Mouse (Mus musculus) embryonic facial prominence, embryonic 13.5 days (tissue): ENCODE results near the gene Wwox. TPM values are rescaled to one million over a fixed set of nuclear protein-coding genes. Genes with fewer than 3 reads are reported as not detected.

Source experiments
- ATAC-seq: fragments of 200-750 bp; cut with Nextera tagmentation; 2 replicates; pipeline ENCODE4 v1.8.0; 2017; ENCODE audit warnings: low read depth; ENCODE audit not compliant: insufficient number of reproducible peaks, insufficient read depth, low FRiP score, low TSS enrichment
- H3K27ac ChIP-seq: fragments of 300-500 bp; sonication (generic); 2 replicates; pipeline ENCODE4 v1.5.1; 2015; ENCODE audit warnings: moderate library complexity, mild to moderate bottlenecking, inconsistent platforms
- H3K27me3 ChIP-seq: fragments of 300-500 bp; sonication (generic); 2 replicates; pipeline ENCODE4 v1.6.1; 2015; ENCODE audit warnings: mild to moderate bottlenecking, inconsistent platforms
- H3K36me3 ChIP-seq: fragments of 300-500 bp; sonication (generic); 2 replicates; pipeline ENCODE4 v1.6.1; 2015; ENCODE audit warnings: mild to moderate bottlenecking, inconsistent platforms
- H3K4me1 ChIP-seq: fragments of 300-500 bp; sonication (generic); 2 replicates; pipeline ENCODE4 v1.6.1; 2015; ENCODE audit warnings: inconsistent platforms
- H3K4me2 ChIP-seq: fragments of 300-500 bp; sonication (generic); 2 replicates; pipeline ENCODE4 v1.6.1; 2015; ENCODE audit warnings: moderate library complexity, mild to moderate bottlenecking, inconsistent platforms
- H3K4me3 ChIP-seq: fragments of 300-500 bp; sonication (generic); 2 replicates; pipeline ENCODE4 v1.5.1; 2015; ENCODE audit warnings: mild to moderate bottlenecking, inconsistent platforms
- H3K9ac ChIP-seq: fragments of 300-500 bp; sonication (generic); 2 replicates; pipeline ENCODE4 v1.6.1; 2015; ENCODE audit warnings: mild to moderate bottlenecking, inconsistent platforms
- H3K9me3 ChIP-seq: fragments of 300-500 bp; sonication (generic); 2 replicates; pipeline ENCODE4 v1.6.1; 2016; ENCODE audit warnings: inconsistent platforms
- WGBS: fragments of 180-500 bp; shearing (Covaris S2); methylation state at CpG from one replicate; pipeline ENCODE4 v1.1.7; 2015; ENCODE audit warnings: mixed read lengths; 5-methylcytosine and 5-hydroxymethylcytosine counted together
- polyA plus RNA-seq: library from polyadenylated mRNA; unstranded; fragments of >200 nt; fragmentation: Nextera tagmentation; extraction: Ambion mirVana; gene quantifications from 2 replicates; pipeline ENCODE4 v1.2.1, GENCODE M21; 2015

Gene Wwox
- polyA plus RNA-seq, 1 experiment from 2014 or later, result 11.5 TPM

DNA sequence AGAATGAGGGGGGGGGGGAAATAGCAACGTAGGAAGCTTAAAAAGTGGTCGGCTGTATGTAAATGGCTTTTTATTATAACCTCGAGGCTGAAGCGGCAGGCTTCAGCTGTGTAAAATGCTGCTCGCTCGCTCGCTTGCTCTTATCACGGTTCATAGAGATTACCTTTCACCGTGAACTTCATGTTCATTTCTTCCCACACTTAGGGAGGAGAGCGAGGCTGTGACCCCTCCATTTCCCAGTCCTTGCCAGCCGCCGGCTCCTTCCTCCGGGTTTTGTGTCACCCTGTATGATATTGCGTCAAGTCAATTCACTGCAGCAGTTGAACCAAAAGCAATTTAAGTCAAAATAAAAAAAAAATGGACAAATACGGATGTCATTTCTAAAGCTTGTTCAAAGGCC is 580.2 kb downstream of the Wwox start:
- Histone ChIP-seq H3K4me1 (no peaks in the 10 kb centered on the region), H3K9ac (no peak overlapping the region), H3K27me3 (no peaks in the 10 kb centered on the region), H3K4me2 (no peak overlapping the region), H3K36me3 (no peaks in the 10 kb centered on the region), H3K27ac (no peak overlapping the region), H3K4me3 (no peak overlapping the region), H3K9me3 (no peaks in the 10 kb centered on the region)
- WGBS, result 63% methylated on average over 15 of the region's 15 CpGs
- no peak for ATAC-seq

DNA sequence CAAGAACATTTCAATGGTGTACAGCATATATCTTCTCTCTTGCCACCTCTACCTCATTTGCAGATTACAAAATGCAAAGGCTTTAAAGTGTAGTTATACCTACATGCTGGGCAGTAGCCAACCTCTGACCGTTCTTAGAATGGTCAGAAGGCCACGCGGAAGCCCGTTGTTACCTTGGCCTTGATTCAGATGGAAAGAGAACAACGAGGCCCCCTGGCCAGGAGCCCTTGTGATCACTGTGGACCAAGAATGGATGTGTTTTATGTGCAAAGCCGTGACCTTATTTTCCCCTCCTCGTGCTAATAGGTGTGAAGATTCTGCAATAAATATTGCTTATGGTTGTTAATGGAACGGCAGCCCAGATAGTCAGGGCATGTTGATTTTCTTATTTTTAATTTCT is 582.3 kb downstream of the Wwox start:
- Histone ChIP-seq H3K4me3 (no peak overlapping the region), H3K4me1 (peaks cover 8% of the 10 kb centered on the region; the same call in 1 of the 2 replicates), H3K9me3 (no peaks in the 10 kb centered on the region), H3K27me3 (no peaks in the 10 kb centered on the region), H3K27ac (no peak overlapping the region), H3K9ac (no peak overlapping the region), H3K36me3 (no peaks in the 10 kb centered on the region), H3K4me2 (no peak overlapping the region)
- no peak for ATAC-seq
- WGBS, result 87% methylated on average over 8 of the region's 8 CpGs

DNA sequence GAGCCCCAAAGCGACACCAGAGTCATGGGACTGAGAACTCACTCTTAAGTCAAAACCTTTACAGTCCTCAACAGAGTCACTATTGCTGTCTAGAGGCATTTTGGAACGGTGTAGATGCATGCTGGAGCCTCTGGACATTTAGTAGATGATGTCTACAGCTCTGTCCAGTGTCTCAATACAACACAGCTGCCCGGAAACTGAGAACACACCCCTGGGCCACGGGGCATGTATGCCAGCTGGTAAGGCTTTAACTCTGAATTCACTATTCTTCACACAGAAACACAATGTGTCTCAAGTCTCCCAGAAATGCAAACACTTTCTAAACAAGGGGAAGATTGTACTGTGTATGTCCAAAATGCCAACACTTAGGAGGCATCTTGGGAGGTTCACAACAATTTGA is 584.6 kb downstream of the Wwox start:
- no peak overlapping the region for H3K4me2 ChIP-seq
- H3K9me3 ChIP-seq, result no peaks in the 10 kb centered on the region
- H3K27me3 ChIP-seq, result no peaks in the 10 kb centered on the region
- no peak overlapping the region for H3K27ac ChIP-seq
- ATAC-seq, result no peak
- WGBS, result 76% methylated on average over 4 of the region's 4 CpGs
- H3K36me3 ChIP-seq, result no peaks in the 10 kb centered on the region
- no peak overlapping the region for H3K9ac ChIP-seq
- H3K4me3 ChIP-seq, result no peak overlapping the region
- peaks cover 8% of the 10 kb centered on the region; the same call in 1 of the 2 replicates for H3K4me1 ChIP-seq

DNA sequence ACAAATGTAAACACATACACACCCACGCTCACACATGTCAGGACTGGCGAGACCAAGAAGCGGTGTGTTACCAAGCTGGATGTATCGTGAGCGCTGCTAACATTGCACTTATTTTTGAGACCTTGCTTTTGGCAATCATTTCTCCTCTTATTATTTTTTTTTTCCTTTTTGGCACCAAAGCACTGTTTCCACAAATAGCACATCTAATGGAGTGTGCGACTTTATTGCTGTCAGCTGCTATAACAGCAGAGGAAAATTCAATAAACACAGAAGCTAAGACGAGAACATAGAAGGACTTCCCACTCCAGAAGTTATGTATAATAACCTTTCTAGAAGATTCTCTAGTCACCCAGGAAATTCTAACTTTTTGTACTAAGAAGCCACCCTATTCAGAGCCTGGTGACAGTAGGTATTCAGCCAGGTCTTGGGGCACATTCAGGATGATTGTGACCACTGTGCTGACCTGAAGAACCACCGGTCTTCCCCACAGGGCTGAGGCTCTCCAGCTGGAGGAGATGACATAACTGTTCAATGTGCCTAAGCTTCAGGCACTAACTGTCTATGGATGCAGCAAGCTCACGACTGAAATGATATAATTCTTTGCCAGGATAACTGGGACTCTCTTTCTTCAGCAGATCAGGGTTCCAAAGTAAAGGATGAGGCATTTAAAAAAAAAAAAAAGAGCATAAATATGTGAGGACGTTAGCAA is 586.1 kb downstream of the Wwox start:
- no peaks in the 10 kb centered on the region for H3K36me3 ChIP-seq
- H3K9me3 ChIP-seq, result no peaks in the 10 kb centered on the region
- no peak overlapping the region for H3K4me3 ChIP-seq
- H3K4me1 ChIP-seq, result peaks cover 8% of the 10 kb centered on the region; the same call in 1 of the 2 replicates
- no peaks in the 10 kb centered on the region for H3K27me3 ChIP-seq
- H3K4me2 ChIP-seq, result no peak overlapping the region
- H3K9ac ChIP-seq, result no peak overlapping the region
- WGBS, result 67% methylated on average over 10 of the region's 10 CpGs
- no peak overlapping the region for H3K27ac ChIP-seq
- ATAC-seq, result no peak

DNA sequence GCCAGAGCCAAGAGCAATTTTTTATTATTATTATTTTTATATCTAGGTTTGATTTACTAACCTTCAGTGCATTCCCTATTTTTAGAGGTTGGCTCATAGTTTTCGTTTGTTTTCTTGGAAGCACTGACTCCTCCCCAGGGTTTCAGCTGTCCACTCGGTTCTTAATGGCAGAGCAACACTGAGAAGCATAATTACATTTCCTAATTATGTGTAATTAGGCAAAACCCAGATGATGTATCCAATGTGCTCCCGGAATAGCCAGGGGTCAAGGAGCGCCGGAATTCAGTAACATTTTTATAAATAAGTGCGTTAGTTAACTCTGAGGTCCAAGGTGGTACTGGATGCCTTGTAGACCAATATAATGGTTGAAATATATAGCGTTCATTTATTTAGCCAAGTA is 586.7 kb downstream of the Wwox start:
- H3K4me2 ChIP-seq, result no peak overlapping the region
- H3K27me3 ChIP-seq, result no peaks in the 10 kb centered on the region
- H3K36me3 ChIP-seq, result no peaks in the 10 kb centered on the region
- H3K27ac ChIP-seq, result no peak overlapping the region
- H3K4me1 ChIP-seq, result peaks cover 8% of the 10 kb centered on the region; the same call in 1 of the 2 replicates
- no peaks in the 10 kb centered on the region for H3K9me3 ChIP-seq
- H3K4me3 ChIP-seq, result no peak overlapping the region
- 39% methylated on average over 7 of the region's 7 CpGs for WGBS
- no peak for ATAC-seq
- H3K9ac ChIP-seq, result no peak overlapping the region

DNA sequence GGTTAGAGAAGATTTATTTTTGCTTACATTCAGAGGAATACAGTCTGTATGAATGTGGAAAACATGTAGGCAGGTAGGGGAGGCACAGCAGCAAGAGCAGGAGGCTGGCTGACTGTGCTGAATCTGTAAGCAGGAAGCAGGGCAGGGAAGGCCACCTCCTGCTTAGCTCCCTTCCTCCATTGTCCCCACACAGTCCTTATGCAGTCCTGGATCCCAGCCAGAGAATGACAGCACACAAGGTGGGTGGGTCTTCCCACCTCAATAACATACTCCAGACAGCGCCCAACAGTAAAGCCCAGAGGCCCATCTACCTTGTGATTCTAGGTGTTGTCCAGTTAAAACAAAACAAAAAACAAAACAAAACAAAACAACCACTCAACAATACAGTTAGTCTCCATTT is 593.7 kb downstream of the Wwox start:
- Histone ChIP-seq H3K4me3 (no peak overlapping the region), H3K4me2 (no peak overlapping the region), H3K9ac (no peak overlapping the region), H3K36me3 (no peaks in the 10 kb centered on the region), H3K9me3 (no peaks in the 10 kb centered on the region), H3K27ac (no peak overlapping the region), H3K4me1 (peaks cover 6% of the 10 kb centered on the region; the same call in 1 of the 2 replicates), H3K27me3 (no peaks in the 10 kb centered on the region)
- no peak for ATAC-seq
- WGBS, result 61% methylated on average over 1 of the region's 1 CpGs

DNA sequence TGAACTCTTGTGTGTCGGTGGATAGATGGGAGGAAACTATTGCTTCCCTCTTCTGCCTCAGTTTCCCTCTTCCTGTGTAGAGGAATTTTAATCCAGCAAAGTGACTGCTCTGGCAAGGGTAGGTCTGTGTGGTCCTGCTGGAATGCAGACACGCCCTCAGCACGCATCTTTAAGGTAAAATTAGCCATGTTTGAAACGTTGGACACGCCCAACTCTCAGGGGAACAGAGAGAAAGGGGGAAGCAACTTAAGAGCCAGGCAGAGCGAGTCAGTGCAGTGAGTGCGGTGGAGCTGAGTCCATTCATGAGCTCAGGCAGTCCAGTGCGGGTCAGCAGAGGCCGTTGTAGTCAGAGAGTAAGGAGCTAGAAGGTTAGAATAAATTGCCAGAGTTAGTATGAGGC is 596.6 kb downstream of the Wwox start:
- 68% methylated on average over 9 of the region's 9 CpGs for WGBS
- Histone ChIP-seq H3K9ac (no peak overlapping the region), H3K4me1 (peaks cover 10% of the 10 kb centered on the region; the same call in 1 of the 2 replicates), H3K9me3 (no peaks in the 10 kb centered on the region), H3K4me3 (no peak overlapping the region), H3K27ac (no peak overlapping the region), H3K27me3 (no peaks in the 10 kb centered on the region), H3K36me3 (no peaks in the 10 kb centered on the region), H3K4me2 (no peak overlapping the region)
- no peak for ATAC-seq

DNA sequence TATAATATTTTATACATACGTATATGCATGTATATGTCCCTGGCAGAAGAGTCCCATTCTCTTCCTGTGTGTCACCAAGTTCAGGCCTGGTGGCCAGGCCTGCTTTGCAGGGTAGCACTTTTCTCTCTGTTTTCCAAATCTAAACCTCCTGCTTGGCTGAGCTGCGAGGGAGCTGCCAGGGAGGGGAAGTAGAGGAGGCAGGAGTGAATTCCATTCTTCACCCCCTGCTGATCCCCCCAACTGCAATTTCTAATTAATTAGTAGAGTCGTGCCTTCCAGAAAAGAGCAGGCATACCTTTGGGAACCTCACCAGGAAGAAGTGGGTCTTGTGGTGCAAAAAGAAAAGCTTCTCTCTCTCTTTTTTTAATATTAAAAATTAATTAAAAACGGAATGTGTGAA is 599.0 kb downstream of the Wwox start:
- Histone ChIP-seq H3K4me1 (peaks cover 10% of the 10 kb centered on the region; the same call in 1 of the 2 replicates), H3K9ac (no peak overlapping the region), H3K9me3 (no peaks in the 10 kb centered on the region), H3K4me3 (no peak overlapping the region), H3K27ac (no peak overlapping the region), H3K36me3 (no peaks in the 10 kb centered on the region), H3K4me2 (no peak overlapping the region), H3K27me3 (no peaks in the 10 kb centered on the region)
- 22% methylated on average over 4 of the region's 4 CpGs for WGBS
- ATAC-seq, result no peak

DNA sequence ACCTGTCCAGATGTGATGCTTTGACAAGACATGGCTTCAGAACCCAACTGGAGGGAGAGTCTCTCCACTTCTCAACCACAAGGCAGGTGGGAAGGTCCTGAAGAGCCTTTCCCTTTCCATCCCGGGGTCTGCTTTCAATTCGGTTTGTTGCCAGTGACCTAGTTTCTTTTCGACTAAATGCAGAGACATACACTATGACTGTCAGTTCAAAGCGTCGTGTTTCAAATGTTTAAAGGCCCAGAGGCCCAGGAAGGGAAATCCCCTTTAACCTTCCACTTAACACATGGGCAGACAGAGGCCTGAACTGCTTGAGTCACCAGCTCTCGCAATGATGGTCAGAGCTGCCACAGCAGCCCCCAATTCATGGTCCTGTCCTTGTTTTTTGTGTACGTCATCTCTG is 606.3 kb downstream of the Wwox start:
- Histone ChIP-seq H3K27me3 (no peaks in the 10 kb centered on the region), H3K4me3 (no peak overlapping the region), H3K36me3 (no peaks in the 10 kb centered on the region), H3K27ac (no peak overlapping the region), H3K9me3 (no peaks in the 10 kb centered on the region), H3K4me2 (no peak overlapping the region), H3K9ac (no peak overlapping the region), H3K4me1 (peaks cover 13% of the 10 kb centered on the region)
- 36% methylated on average over 7 of the region's 7 CpGs for WGBS
- ATAC-seq, result no peak

DNA sequence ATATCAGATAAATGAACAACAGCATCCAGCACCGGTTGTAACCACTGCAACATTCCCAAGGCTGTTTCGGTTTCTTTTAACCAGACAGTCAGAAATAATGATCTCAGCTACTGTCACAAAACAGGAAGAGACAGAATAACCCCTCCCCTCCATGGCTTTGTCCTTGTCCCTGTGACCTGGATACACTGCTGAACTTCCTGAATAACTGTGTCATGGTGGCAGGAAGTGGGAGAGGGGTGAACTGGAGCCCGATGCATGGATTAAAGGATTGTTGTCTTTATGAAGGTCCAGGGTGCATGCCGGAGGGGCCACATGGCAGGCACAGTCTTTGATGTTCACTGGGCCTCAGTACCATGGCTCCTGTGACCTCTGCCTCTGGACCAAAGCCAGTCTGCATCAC is 607.0 kb downstream of the Wwox start:
- no peaks in the 10 kb centered on the region for H3K27me3 ChIP-seq
- no peak overlapping the region for H3K27ac ChIP-seq
- 44% methylated on average over 4 of the region's 4 CpGs for WGBS
- no peak for ATAC-seq
- no peak overlapping the region for H3K4me3 ChIP-seq
- H3K36me3 ChIP-seq, result no peaks in the 10 kb centered on the region
- no peak overlapping the region for H3K9ac ChIP-seq
- H3K4me1 ChIP-seq, result peaks cover 13% of the 10 kb centered on the region
- H3K4me2 ChIP-seq, result no peak overlapping the region
- H3K9me3 ChIP-seq, result no peaks in the 10 kb centered on the region

DNA sequence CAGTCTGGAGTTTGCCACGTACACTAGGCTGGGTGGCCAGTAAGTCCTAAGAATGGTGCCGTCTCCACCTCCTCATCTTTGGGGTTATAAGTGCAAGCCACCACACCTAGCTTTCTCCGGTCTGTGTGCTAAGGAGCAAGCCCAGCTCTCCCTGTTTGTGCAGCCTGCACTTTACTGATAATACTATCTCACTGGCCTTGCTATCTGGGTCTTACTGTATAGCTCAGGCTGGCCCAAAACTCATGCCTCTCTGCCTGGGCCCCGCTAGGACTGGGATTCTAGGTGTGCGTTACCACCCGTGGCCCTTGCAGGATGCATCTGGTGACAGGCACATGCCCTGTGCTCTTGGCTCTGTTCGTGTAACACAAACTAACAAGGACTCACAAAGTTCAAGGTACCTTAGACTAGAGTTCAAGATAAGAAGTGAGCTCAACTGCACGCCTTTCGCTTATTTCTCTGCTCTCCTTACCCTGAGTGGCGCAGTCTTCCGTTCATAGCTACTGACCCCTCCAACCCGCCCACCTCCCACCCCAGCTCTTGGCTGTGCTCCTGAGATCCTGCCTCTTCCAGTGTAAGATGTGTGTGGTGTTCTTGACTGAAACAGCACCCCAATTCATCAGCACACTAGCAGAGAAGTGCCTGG is 618.9 kb downstream of the Wwox start:
- Histone ChIP-seq H3K4me1 (peaks cover 11% of the 10 kb centered on the region), H3K27me3 (no peaks in the 10 kb centered on the region), H3K27ac (peak overlapping the region; percentile 73), H3K4me3 (no peak overlapping the region), H3K9me3 (no peaks in the 10 kb centered on the region), H3K4me2 (no peak overlapping the region), H3K36me3 (no peaks in the 10 kb centered on the region), H3K9ac (no peak overlapping the region)
- ATAC-seq, result no peak
- 80% methylated on average over 12 of the region's 12 CpGs for WGBS

DNA sequence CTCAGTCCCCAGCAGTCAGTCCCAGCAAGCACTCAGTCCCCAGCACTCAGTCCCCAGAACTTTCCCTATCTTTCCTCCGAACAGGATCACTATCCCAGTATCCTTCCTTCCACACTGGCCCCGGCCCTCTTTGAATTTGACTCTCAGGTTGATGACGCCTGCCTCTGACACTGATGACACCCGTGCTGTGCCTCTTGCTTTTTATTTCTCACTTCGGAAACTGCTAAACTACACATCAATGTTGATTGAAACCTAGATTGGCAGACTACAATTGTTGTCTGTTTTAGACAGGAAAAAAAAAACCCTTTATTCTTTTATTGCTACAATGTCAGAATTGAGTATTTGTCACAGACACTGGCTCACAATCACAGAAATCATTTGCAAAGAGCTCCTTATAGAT is 624.2 kb downstream of the Wwox start:
- no peak overlapping the region for H3K4me3 ChIP-seq
- H3K4me1 ChIP-seq, result peaks cover 6% of the 10 kb centered on the region
- no peak overlapping the region for H3K27ac ChIP-seq
- H3K9ac ChIP-seq, result no peak overlapping the region
- H3K4me2 ChIP-seq, result no peak overlapping the region
- no peaks in the 10 kb centered on the region for H3K9me3 ChIP-seq
- H3K27me3 ChIP-seq, result 0 out of 2 replicates have a peak, but pooled peaks cover 7% of the 10 kb centered on the region
- 89% methylated on average over 5 of the region's 5 CpGs for WGBS
- ATAC-seq, result no peak
- H3K36me3 ChIP-seq, result no peaks in the 10 kb centered on the region
